Mouse (Mus musculus): ENCODE results near the gene Ube2c. TPM values are rescaled to one million over a fixed set of nuclear protein-coding genes. Genes with fewer than 3 reads are reported as not detected.

Gene Ube2c
- total RNA-seq, 2 experiments from 2014 or later = 0.20 to 0.33 TPM

DNA sequence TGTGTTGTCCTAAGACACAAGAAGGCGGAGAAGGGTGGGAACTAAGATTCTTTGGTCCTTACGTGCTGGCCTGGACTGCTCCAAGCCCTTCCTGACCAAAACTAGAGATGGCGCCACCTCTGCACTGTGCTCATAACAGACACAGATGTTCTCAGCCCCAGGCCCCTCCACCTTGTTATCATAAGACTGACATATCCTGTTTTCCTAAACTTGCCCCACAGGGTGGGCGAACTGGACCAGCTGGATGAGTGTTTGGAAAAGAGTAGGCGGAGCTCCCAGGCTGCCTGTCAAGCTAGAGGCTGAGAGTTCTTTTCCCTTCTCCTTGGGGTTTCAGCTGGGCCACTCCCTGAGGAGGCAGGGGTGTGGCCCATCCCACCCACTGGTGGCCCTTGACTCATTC, 48.0 kb downstream of the Ube2c start:
- Histone ChIP-seq H3K27ac (no peak overlapping the region), H3K4me3 (no peak overlapping the region)
- intact Hi-C loops (cut with DNase I) = no loop called here
- TF ChIP-seq CTCF (IDR thresholded peaks at IDR 0.05) = no peak
- DNase-seq = no peak

DNA sequence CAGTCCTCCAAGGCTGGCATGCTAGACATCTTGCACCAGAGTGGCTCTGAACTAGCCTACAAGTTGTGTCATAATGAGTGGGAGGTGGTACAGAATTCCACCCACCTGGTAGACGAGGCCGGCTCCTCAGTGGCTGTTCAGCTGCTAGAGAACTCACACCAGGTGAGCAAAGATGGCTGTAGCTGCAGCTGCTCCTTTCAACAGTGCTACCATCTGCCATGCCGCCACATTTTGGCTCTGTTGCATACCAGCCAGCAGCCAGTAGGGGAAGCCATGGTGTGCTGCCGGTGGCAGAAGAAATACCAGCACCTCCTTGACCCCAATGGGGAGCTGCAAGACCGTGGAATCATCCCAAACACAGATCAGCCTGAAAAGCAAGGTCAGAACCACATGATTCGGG, 51.4 kb downstream of the Ube2c start:
- intact Hi-C loops (cut with DNase I) = no loop called here
- DNase-seq = no peak
- Histone ChIP-seq H3K4me3 (no peak overlapping the region), H3K27ac (no peak overlapping the region)
- TF ChIP-seq CTCF (IDR thresholded peaks at IDR 0.05) = no peak

DNA sequence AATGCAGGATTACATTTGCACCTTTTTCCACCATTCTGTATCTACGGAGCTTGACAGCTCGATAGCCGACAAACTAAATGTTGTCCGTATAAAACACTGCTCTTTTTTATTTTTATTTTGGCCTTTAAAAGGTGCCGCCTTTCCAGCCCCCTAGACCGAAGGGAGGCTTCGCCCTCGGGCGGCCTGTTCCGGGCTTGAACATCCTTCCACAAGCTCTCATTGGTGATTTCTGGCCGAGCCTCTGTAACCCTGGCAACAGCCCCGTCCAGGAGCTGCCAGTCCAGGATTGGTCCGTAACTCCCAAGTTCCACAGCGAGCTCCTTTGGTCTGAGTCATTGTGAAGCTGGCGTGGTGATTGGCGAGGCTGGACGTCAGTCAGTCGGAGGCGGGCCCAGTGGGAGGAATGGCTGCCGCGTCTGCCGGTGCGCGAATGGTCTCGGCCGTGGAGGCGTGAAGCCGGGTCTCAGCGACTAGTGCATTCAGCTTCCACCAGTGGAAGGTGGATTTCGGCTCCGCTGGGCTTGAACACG, 53.0 kb downstream of the Ube2c start, which contains the start of gene Zswim1:
TSS of gene Zswim1 (plus strand) at position 51 of the 530 bp plus-strand sequence.
- no peak; the same call in 1 of the 2 replicates for TF ChIP-seq CTCF (IDR thresholded peaks at IDR 0.05)
- H3K27ac ChIP-seq = peak within 1 kb of the TSS; percentile 88
- intact Hi-C loops (cut with DNase I) = loop anchor here (2.0 kb wide), 1 partner anchor 16 kb away; no protein-coding TSS in a partner anchor
- DNase-seq = peak; percentile 99
- H3K4me3 ChIP-seq = peak within 1 kb of the TSS; percentile 92

DNA sequence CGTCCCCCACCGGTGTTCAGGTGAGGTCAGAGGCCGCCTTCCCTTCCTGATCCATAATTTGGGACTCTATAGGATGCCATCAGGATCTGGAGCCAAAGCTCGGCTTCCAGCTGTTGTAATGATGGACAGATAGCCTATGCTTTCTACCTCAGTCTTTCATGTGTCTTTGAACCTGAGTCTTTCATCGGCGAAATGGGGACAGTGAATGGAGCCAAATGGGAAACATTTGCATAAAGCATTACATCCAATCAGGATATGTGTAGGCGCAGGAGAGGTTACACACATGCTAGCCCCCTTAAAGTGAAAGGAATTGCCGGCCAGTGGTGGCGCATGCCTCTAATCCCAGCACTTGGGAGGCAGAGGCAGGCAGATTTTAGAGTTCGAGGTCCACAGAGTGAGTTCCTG, 53.5 kb downstream of the Ube2c start:
- H3K4me3 ChIP-seq = peak overlapping the region; percentile 92
- H3K27ac ChIP-seq = peak overlapping the region; percentile 88
- intact Hi-C loops (cut with DNase I) = loop anchor here (2.0 kb wide), 1 partner anchor 16 kb away; no protein-coding TSS in a partner anchor
- DNase-seq = no peak
- no peak for TF ChIP-seq CTCF (IDR thresholded peaks at IDR 0.05)

DNA sequence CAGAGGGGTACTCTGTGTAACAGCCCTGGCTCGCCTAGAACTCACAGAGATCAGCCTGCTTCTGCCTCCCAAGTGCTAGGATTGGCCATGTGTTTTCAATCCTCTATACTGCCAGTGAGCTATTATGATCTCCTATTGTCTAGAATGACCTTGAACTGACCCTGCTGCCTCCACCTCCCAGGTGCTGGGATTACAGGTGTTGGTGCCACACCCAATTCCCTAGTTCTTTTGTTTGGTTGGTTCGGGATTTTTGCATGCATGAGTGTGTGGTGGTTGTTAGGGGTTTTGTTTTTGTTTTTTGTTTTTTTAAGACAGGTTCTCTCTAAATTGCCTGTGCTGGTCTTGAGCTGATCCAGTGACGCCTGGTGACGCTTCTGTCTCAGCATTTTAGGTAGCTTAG, 54.3 kb downstream of the Ube2c start:
- intact Hi-C loops (cut with DNase I) = loop anchor here (2.0 kb wide), 1 partner anchor 17 kb away; no protein-coding TSS in a partner anchor
- Histone ChIP-seq H3K27ac (no peak overlapping the region; the same call in 1 of the 2 replicates), H3K4me3 (peak overlapping the region; percentile 92)
- no peak for TF ChIP-seq CTCF (IDR thresholded peaks at IDR 0.05)
- no peak for DNase-seq

DNA sequence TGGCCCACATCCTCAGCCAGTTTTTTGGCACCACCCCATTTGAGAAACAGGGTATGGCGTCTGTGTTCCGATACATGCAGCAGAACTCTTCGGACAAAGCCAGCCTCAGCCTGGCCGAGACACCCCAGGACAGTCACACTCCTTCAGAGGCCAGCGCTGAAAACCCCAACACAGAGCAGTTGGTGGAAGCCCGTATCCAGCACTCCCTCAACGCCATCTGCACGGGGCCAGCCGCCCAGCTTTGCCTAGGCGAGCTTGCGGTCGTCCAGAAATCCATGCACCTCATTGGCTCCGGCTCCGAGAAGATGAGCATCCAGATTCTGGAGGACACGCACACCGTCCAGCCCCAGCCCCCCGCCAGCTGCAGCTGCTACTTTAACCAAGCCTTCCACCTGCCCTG, 55.8 kb downstream of the Ube2c start:
- Histone ChIP-seq H3K4me3 (no peak overlapping the region), H3K27ac (no peak overlapping the region)
- TF ChIP-seq CTCF (IDR thresholded peaks at IDR 0.05) = no peak
- DNase-seq = no peak
- intact Hi-C loops (cut with DNase I) = no loop called here

- DNase-seq = no peak
- TF ChIP-seq CTCF (IDR thresholded peaks at IDR 0.05) = no peak
- Histone ChIP-seq H3K4me3 (no peak overlapping the region), H3K27ac (no peak overlapping the region)
- intact Hi-C loops (cut with DNase I) = no loop called here
Measured at GRCm38 (mm10) chr2:164827146-164827850, 57.6 kb downstream of the Ube2c start.

Other genes with a start within 250 kb of the Ube2c start
- not detected for gene Wfdc2, start 207.5 kb upstream of the Ube2c start, total RNA-seq (2021)
- gene Spint3, start 196.4 kb upstream of the Ube2c start, total RNA-seq (2021) = not detected
- not detected for gene Wfdc6a, start 184.5 kb upstream of the Ube2c start, total RNA-seq (2021)
- gene Eppin, start 176.3 kb upstream of the Ube2c start, total RNA-seq (2021) = not detected
- gene Wfdc6b, start 156.4 kb upstream of the Ube2c start, total RNA-seq (2021) = not detected
- gene Wfdc8, start 156.3 kb upstream of the Ube2c start, total RNA-seq (2021) = not detected
- not detected for gene Wfdc16, start 131.1 kb upstream of the Ube2c start, total RNA-seq (2021)
- not detected for gene Wfdc10, start 113.9 kb upstream of the Ube2c start, total RNA-seq (2021)
- not detected for gene Wfdc9, start 113.3 kb upstream of the Ube2c start, total RNA-seq (2021)
- gene Wfdc11, start 95.8 kb upstream of the Ube2c start, total RNA-seq (2021) = not detected
- gene Wfdc13, start 84.8 kb upstream of the Ube2c start, total RNA-seq (2021) = not detected
- gene Spint4, start 71.4 kb upstream of the Ube2c start, total RNA-seq (2021) = not detected
- gene Spint5, start 54.6 kb upstream of the Ube2c start, total RNA-seq (2021) = not detected
- not detected for gene Wfdc3, start 24.0 kb upstream of the Ube2c start, total RNA-seq (2021)
- gene Dnttip1, start 23.9 kb upstream of the Ube2c start, total RNA-seq (2021) = 10 to 100 TPM; 18.5 to 19.4 TPM
- gene Tnnc2, start 10.1 kb downstream of the Ube2c start, total RNA-seq (2021) = over 10,000 TPM; 14,820 to 17,621 TPM
- 10 to 100 TPM; 20.6 to 25.6 TPM for gene Snx21, start 15.9 kb downstream of the Ube2c start, total RNA-seq (2021)
- 1 to 10 TPM; 7.9 to 8.6 TPM for gene Acot8, start 35.0 kb downstream of the Ube2c start, total RNA-seq (2021)
- 1 to 10 TPM; 1.2 to 1.4 TPM for gene Zswim3, start 35.2 kb downstream of the Ube2c start, total RNA-seq (2021)
- gene Zswim1, start 52.8 kb downstream of the Ube2c start, total RNA-seq (2021) = 1 to 10 TPM; 4.6 to 4.9 TPM
- gene Spata25, start 58.6 kb downstream of the Ube2c start, total RNA-seq (2021) = under 1 TPM in 1 of 2 experiments, not detected in 1; 0.84 TPM
- gene Ctsa, start 63.0 kb downstream of the Ube2c start, total RNA-seq (2021) = 10 to 100 TPM; 50.2 to 58.1 TPM
- gene Neurl2, start 63.6 kb downstream of the Ube2c start, total RNA-seq (2021) = 10 to 100 TPM; 31.1 to 37.0 TPM
- gene Pltp, start 87.8 kb downstream of the Ube2c start, total RNA-seq (2021) = 10 to 100 TPM; 11.4 to 20.1 TPM
- gene Pcif1, start 109.4 kb downstream of the Ube2c start, total RNA-seq (2021) = 10 to 100 TPM; 25.6 TPM
- 10 to 100 TPM in 1 of 2 experiments, 1 to 10 TPM in 1; 9.7 to 10.5 TPM for gene Zfp335, start 141.9 kb downstream of the Ube2c start, total RNA-seq (2021)
- 1 to 10 TPM in 1 of 2 experiments, under 1 TPM in 1; 0.46 to 1.1 TPM for gene Mmp9, start 170.9 kb downstream of the Ube2c start, total RNA-seq (2021)
- under 1 TPM; 0.36 to 0.53 TPM for gene Slc12a5, start 190.9 kb downstream of the Ube2c start, total RNA-seq (2021)

Data from gastrocnemius, adult 2 months (tissue).